Mouse (Mus musculus): ENCODE data around the gene Fam196a.

The Fam196a gene

GRCm38 (mm10) chr7:134937927-134938609, at the start of gene Fam196a:
Gene Fam196a (minus strand): TSS chr7:134938430.
- DNase-seq = peak; percentile 13

- no peak for DNase-seq
These were observed 23.4 kb upstream of the Fam196a start for GRCm38 (mm10) chr7:134961608-134962007.

GRCm38 (mm10) chr7:134960871-134961270, 22.6 kb upstream of the Fam196a start:
- DNase-seq = no peak

GRCm38 (mm10) chr7:134959086-134959485, 20.9 kb upstream of the Fam196a start:
- no peak for DNase-seq

GRCm38 (mm10) chr7:134945925-134946716, 7.9 kb upstream of the Fam196a start:
- no peak for DNase-seq

- DNase-seq = no peak
These were observed 5.5 kb upstream of the Fam196a start for GRCm38 (mm10) chr7:134943701-134944100.

- DNase-seq = no peak
These were observed 4.8 kb upstream of the Fam196a start for GRCm38 (mm10) chr7:134943063-134943462.

GRCm38 (mm10) chr7:134941891-134942290, 3.7 kb upstream of the Fam196a start:
- no peak for DNase-seq

- DNase-seq = no peak
These were observed 731 bp downstream of the Fam196a start for GRCm38 (mm10) chr7:134937471-134937926.

GRCm38 (mm10) chr7:134931886-134932285, 6.3 kb downstream of the Fam196a start:
- no peak for DNase-seq

GRCm38 (mm10) chr7:134901992-134902391, 36.2 kb downstream of the Fam196a start:
- DNase-seq = no peak

- no peak for DNase-seq
These were observed 38.8 kb downstream of the Fam196a start for GRCm38 (mm10) chr7:134899462-134899861.

GRCm38 (mm10) chr7:134894604-134895003, 43.6 kb downstream of the Fam196a start:
- DNase-seq = no peak

GRCm38 (mm10) chr7:134892972-134893371, 45.3 kb downstream of the Fam196a start:
- no peak for DNase-seq

- no peak for DNase-seq
These were observed 45.8 kb downstream of the Fam196a start for GRCm38 (mm10) chr7:134892449-134892871.

GRCm38 (mm10) chr7:134883516-134883915, 54.7 kb downstream of the Fam196a start:
- DNase-seq = no peak

GRCm38 (mm10) chr7:134880431-134880830, 57.8 kb downstream of the Fam196a start:
- no peak for DNase-seq

- no peak for DNase-seq
These were observed 59.2 kb downstream of the Fam196a start for GRCm38 (mm10) chr7:134878985-134879384.

- no peak for DNase-seq
These were observed 65.2 kb downstream of the Fam196a start for GRCm38 (mm10) chr7:134872981-134873380.

- no peak for DNase-seq
These were observed 65.7 kb downstream of the Fam196a start for GRCm38 (mm10) chr7:134872511-134872910.

- no peak for DNase-seq
These were observed 74.1 kb downstream of the Fam196a start for GRCm38 (mm10) chr7:134864175-134864574.

GRCm38 (mm10) chr7:134862000-134862399, 76.2 kb downstream of the Fam196a start:
- DNase-seq = no peak

- DNase-seq = no peak
These were observed 95.5 kb downstream of the Fam196a start for GRCm38 (mm10) chr7:134842751-134843150.

GRCm38 (mm10) chr7:134840066-134840465, 98.2 kb downstream of the Fam196a start:
- DNase-seq = no peak
